Mouse (Mus musculus): ENCODE measurements around the gene Tfap4.

The Tfap4 gene

DNA sequence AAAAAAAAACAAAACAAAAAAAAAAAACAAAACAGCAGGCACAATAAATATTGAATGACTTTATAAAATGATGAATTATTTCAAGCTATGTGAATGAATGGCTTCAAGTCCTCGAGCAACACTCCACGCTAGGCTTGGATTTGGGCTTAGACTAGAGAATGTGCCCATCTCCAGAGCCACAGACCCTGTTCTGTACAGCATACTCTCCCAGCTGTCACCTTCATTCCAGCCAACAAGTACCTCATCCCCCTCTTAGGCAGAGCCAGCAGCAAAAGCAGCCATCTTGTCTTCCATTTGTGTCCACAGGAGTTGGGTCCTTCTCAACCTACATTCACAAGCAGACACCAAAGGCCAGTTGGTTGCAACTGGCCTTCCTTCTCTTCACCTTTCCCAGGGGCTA lies 39.8 kb downstream of the Tfap4 start:
- DNase-seq (ENCODE audit: low spot score) = no peak

- DNase-seq (ENCODE audit: low spot score) = no peak
Observed at GRCm38 (mm10) chr16:4519157-4519556, 40.5 kb downstream of the Tfap4 start.

GRCm38 (mm10) chr16:4517906-4518305 lies 41.7 kb downstream of the Tfap4 start:
- DNase-seq (ENCODE audit: low spot score) = no peak

GRCm38 (mm10) chr16:4514383-4514782 lies 45.3 kb downstream of the Tfap4 start:
- DNase-seq (ENCODE audit: low spot score) = no peak

- no peak for DNase-seq (ENCODE audit: low spot score)
Observed at GRCm38 (mm10) chr16:4512661-4513438, 46.8 kb downstream of the Tfap4 start.

GRCm38 (mm10) chr16:4511371-4511770 lies 48.3 kb downstream of the Tfap4 start:
- DNase-seq (ENCODE audit: low spot score) = no peak

DNA sequence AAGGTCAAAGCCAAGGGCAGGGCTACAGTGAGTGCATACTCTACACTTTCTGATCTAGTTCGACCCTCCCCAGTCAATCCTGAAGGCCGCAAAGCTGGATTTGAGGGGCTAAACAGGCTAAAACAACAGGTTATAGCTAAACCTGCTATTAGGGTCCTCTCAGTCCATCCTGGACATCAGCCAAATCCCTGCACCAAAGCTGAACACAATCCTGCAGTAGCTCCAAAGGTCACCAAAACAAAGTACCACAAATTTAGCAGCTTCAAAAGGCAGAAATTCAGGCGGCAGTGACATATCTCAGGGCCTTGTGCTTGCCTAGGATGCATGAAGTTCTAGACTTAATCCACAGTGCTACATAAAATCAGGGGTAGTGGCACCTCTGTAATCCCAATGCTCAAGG lies 53.5 kb downstream of the Tfap4 start:
- DNase-seq (ENCODE audit: low spot score) = no peak

GRCm38 (mm10) chr16:4503495-4503894 lies 56.2 kb downstream of the Tfap4 start:
- DNase-seq (ENCODE audit: low spot score) = no peak

DNA sequence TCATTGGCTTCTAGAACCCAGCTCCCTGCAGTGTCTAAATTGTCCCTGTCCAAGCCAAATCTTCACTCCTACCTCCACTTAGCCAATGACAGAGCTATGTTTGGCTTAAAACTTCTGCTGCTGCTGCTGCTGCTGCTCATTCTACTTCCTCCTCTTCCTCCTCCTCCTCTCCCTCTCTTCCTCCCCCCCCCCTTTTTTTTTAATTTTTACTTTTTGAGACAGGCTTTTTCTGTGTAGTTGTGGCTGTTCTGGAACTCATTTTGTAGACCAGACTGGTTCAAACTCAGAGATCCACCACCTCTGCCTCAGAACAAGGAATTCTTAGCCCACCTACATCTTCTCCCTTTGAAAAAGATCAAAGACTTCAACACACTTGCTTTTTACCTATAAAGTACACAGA lies 57.1 kb downstream of the Tfap4 start:
- DNase-seq (ENCODE audit: low spot score) = no peak

DNA sequence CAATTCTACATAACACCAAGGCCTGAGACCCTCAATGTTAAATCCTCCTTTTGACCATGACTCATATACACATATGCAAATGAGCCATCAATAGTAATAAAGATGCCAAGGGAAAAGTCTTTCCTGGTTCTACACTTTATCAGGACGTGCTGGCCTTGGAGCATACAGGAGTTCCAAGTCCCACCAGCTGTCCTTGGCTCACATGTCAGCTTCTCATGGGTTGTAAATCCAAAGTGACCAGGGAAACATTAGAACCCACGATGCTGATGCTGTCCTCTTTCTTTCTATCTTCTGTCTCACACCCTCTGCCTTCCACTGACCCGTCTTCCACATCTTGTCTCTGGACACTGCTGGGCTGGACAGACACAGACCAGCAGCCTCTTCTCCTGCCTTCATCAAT lies 58.0 kb downstream of the Tfap4 start:
- no peak for DNase-seq (ENCODE audit: low spot score)

- no peak for DNase-seq (ENCODE audit: low spot score)
Observed at GRCm38 (mm10) chr16:4500598-4501385, 58.9 kb downstream of the Tfap4 start.

DNA sequence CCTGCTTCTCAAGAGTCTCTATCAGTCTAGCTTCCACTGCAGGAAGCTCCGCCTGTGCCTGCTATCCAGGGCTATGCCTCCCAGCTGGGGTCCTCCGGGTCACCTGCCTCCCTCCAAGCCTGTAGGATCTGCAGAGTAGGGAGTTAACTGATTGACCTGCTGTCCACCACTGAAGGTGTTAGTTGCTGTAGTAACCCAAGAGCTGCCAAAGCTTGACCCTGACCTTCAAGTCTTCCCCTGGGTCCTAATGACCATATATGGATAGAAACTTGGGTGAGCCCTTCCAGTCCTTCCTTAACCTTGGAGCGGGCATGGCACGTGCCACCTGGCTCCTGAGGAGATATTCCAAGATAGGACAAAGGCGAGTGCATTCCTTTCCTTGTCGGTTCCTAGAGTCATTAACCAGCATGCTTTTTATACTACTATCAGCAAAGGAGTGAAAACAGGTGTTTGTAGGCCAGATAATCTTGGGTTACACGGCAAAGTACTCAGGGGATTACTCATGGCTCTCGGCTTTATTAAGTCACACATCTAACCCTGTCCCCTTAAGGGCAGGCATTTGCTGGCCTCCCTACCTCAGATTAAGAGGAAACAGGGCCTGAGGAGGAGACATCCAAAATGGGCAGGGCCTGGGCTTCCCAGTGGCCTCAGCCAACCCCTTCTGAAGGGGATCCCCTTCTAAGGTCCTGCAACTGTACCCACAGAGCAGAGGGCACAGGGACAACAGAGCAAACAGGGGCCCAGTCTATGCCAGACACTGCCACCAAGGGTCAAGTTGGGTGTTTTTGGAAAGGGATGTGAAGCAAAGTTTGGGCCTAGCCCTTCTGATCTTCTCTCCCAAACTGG lies 61.7 kb downstream of the Tfap4 start:
- no peak for DNase-seq (ENCODE audit: low spot score)

- no peak for DNase-seq (ENCODE audit: low spot score)
Observed at GRCm38 (mm10) chr16:4496470-4496869, 63.2 kb downstream of the Tfap4 start.

DNA sequence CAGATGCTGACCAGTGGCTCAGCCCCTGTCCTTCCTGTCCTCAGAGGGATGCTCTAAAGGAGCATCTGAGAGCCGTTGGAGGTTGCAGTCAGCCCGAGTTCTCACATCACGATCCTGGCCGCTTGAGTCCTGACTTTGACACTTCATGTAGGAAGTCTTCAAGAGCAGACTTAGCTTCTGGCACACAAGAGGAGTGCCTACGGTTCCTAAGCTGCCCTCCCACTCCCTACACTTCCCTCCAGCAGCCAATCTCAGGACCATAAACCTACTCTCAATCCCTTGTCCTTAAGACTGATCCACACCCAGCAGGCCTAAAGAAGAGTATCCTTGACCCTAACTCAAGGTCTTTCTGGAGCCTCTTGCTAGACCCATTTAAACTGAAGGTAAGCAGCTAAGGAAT lies 63.8 kb downstream of the Tfap4 start:
- DNase-seq (ENCODE audit: low spot score) = no peak

Measured in urinary bladder, postnatal 25 days (tissue).